ENCODE assay signal across 10 mouse cellular contexts in the genomic region with DNA sequence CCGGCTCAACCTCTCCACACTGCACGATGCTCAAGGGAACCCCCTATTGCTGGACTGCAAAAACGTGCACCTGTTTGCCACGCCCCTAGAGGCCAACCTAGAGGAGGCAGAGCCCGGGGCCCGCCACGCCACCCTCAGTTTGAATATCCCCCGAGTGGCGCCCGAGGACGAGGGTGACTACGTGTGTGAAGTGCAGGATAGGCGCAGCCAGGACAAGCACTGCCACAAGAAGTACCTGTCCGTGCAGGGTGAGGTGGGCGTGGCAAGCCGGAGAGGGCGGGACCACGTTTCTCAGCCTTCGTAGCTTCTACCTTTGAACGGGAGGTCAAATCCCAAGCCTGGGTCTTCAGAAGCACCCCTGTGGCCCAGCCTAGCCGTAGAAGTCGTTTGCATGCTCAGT. TPM values are rescaled to one million over a fixed set of nuclear protein-coding genes. Genes with fewer than 3 reads are reported as not detected.
DNase-seq lines count a peak whose midpoint lies in the region; ATAC-seq and TF ChIP-seq lines count a peak whose summit lies in the region.
"Had no signal": no experiment of that assay in that cellular context is flagged by ENCODE, and none has a peak within 500 bp of the region (broad histone marks: within the 10 kb centered on the region; RNA-seq: fewer than 3 reads in every experiment).

No protein-coding gene starts in this region.

- H3K9ac ChIP-seq in embryonic facial prominence, embryonic 14.5 days (ENCODE audit: low read depth, low read length): no peak overlapping the region
- no peak overlapping the region for H3K9ac ChIP-seq in intestine, embryonic 14.5 days (ENCODE audit: low read length)
- no peak overlapping the region for H3K9ac ChIP-seq in neural tube, embryonic 13.5 days

- H3K36me3 ChIP-seq in embryonic facial prominence, embryonic 14.5 days (ENCODE audit: control insufficient read depth, insufficient read depth, low read length): no peaks in the 10 kb centered on the region
- H3K36me3 ChIP-seq in intestine, embryonic 14.5 days (ENCODE audit: control insufficient read depth, insufficient read depth, low read length): no peaks in the 10 kb centered on the region
- H3K36me3 ChIP-seq in neural tube, embryonic 13.5 days: no peaks in the 10 kb centered on the region

- H3K4me2 ChIP-seq in embryonic facial prominence, embryonic 14.5 days (ENCODE audit: low read depth, low read length): peak overlapping the region; percentile 40
- peak overlapping the region; percentile 36 for H3K4me2 ChIP-seq in intestine, embryonic 14.5 days (ENCODE audit: low read length)
- peak overlapping the region; percentile 47 for H3K4me2 ChIP-seq in neural tube, embryonic 13.5 days

- H3K9me3 ChIP-seq in embryonic facial prominence, embryonic 14.5 days (ENCODE audit: control insufficient read depth, low read length): no peaks in the 10 kb centered on the region
- H3K9me3 ChIP-seq in intestine, embryonic 14.5 days (ENCODE audit: control insufficient read depth, low read length): no peaks in the 10 kb centered on the region
- no peaks in the 10 kb centered on the region for H3K9me3 ChIP-seq in neural tube, embryonic 13.5 days

- peak overlapping the region; percentile 13; the same call in 1 of the 2 replicates for H3K4me3 ChIP-seq in layer of hippocampus, adult 2 months
- peak overlapping the region; percentile 20 for H3K4me3 ChIP-seq in embryonic facial prominence, embryonic 14.5 days (ENCODE audit: low read depth, low read length)
- H3K4me3 ChIP-seq in intestine, embryonic 14.5 days (ENCODE audit: low read depth, low read length): no peak overlapping the region
- peak overlapping the region; percentile 23 for H3K4me3 ChIP-seq in neural tube, embryonic 13.5 days
- H3K4me3 ChIP-seq: gastrocnemius, adult 2 months had no signal

- WGBS in embryonic facial prominence, embryonic 14.5 days: 14% methylated on average over 21 of the region's 22 CpGs
- 4% methylated on average over 22 of the region's 22 CpGs for WGBS in intestine, embryonic 14.5 days
- WGBS in neural tube, embryonic 13.5 days: 12% methylated on average over 22 of the region's 22 CpGs

- no peak for DNase-seq in layer of hippocampus, adult 2 months (ENCODE audit: low spot score in 2 of 2)
- no peak for DNase-seq in layer of hippocampus, adult 18-20 months (ENCODE audit: low spot score in 2 of 2)
- DNase-seq in embryonic facial prominence, embryonic 14.5 days (ENCODE audit: low spot score): no peak
- DNase-seq in intestine, embryonic 14.5 days (ENCODE audit: low spot score): no peak
- DNase-seq in layer of hippocampus, adult 11-12 months (ENCODE audit: low spot score): no peak
- DNase-seq in right cerebral cortex, postnatal 4 days: no peak
- no peak for DNase-seq in cerebellum, postnatal 10 days
- DNase-seq: gastrocnemius, adult 2 months had no signal

- H3K27ac ChIP-seq in layer of hippocampus, adult 2 months: no peak overlapping the region
- H3K27ac ChIP-seq in embryonic facial prominence, embryonic 14.5 days (replicated peaks; ENCODE audit: low read depth, low read length): no peak overlapping the region
- no peak overlapping the region for H3K27ac ChIP-seq in intestine, embryonic 14.5 days (ENCODE audit: low read depth)
- H3K27ac ChIP-seq in neural tube, embryonic 13.5 days (replicated peaks): no peak overlapping the region
- H3K27ac ChIP-seq: gastrocnemius, adult 2 months; macrophage had no signal

- no peak for ATAC-seq in embryonic facial prominence, embryonic 14.5 days (ENCODE audit: low read depth)
- ATAC-seq in intestine, embryonic 14.5 days (replicated peaks; ENCODE audit: low FRiP score, low TSS enrichment, low read depth): peak; percentile 68
- ATAC-seq in neural tube, embryonic 13.5 days (ENCODE audit: low read depth): no peak

- TF ChIP-seq CTCF in layer of hippocampus, adult 2 months (conservative IDR thresholded peaks at IDR 0.05): no peak

- H3K27me3 ChIP-seq in embryonic facial prominence, embryonic 14.5 days (replicated peaks; ENCODE audit: control insufficient read depth, insufficient read depth, low read length): peaks cover 54% of the 10 kb centered on the region
- peaks cover 54% of the 10 kb centered on the region for H3K27me3 ChIP-seq in intestine, embryonic 14.5 days (replicated peaks; ENCODE audit: control insufficient read depth, insufficient read depth, low read length)
- peaks cover 65% of the 10 kb centered on the region for H3K27me3 ChIP-seq in neural tube, embryonic 13.5 days

- no peaks in the 10 kb centered on the region for H3K4me1 ChIP-seq in embryonic facial prominence, embryonic 14.5 days (ENCODE audit: control insufficient read depth, insufficient read depth, low read length)
- H3K4me1 ChIP-seq in intestine, embryonic 14.5 days (replicated peaks; ENCODE audit: control insufficient read depth, insufficient read depth, low read length): no peaks in the 10 kb centered on the region
- H3K4me1 ChIP-seq in neural tube, embryonic 13.5 days (replicated peaks): peaks cover 17% of the 10 kb centered on the region

RNA-seq across cellular contexts. Expression of gene Flt4, which starts 25.0 kb away (rescaled TPM):
- 1 to 10 TPM; 2.2 to 2.6 TPM for total RNA-seq in layer of hippocampus, adult 2 months (2021)
- 1 to 10 TPM; 2.1 to 2.3 TPM for total RNA-seq in layer of hippocampus, adult 18-20 months (2021)
- 7.2 and 7.5 TPM in 2 replicates for polyA plus RNA-seq in embryonic facial prominence, embryonic 14.5 days (2014; fragmentation: Nextera tagmentation; extraction: Ambion mirVana)
- 6.0 and 6.1 TPM in 2 replicates for polyA plus RNA-seq in intestine, embryonic 14.5 days (2014; fragmentation: Nextera tagmentation; extraction: Ambion mirVana)
- 2.4 and 2.6 TPM in 2 replicates for polyA plus RNA-seq in neural tube, embryonic 13.5 days (2015; fragmentation: Nextera tagmentation; extraction: Ambion mirVana)

RNA-seq across cellular contexts. Expression of gene Scgb3a1, which starts 29.3 kb away (rescaled TPM):
- total RNA-seq in layer of hippocampus, adult 2 months (2021): not detected
- not detected for total RNA-seq in layer of hippocampus, adult 18-20 months (2021)
- polyA plus RNA-seq in embryonic facial prominence, embryonic 14.5 days (2014; fragmentation: Nextera tagmentation; extraction: Ambion mirVana): not detected in 2 replicates
- not detected in 2 replicates for polyA plus RNA-seq in intestine, embryonic 14.5 days (2014; fragmentation: Nextera tagmentation; extraction: Ambion mirVana)
- not detected in 2 replicates for polyA plus RNA-seq in neural tube, embryonic 13.5 days (2015; fragmentation: Nextera tagmentation; extraction: Ambion mirVana)
- total RNA-seq: gastrocnemius, adult 2 months had no signal
- polyA plus RNA-seq: macrophage had no signal
